Mouse (Mus musculus): ENCODE measurements around the gene Enthd1. TPM values are rescaled to one million over a fixed set of nuclear protein-coding genes. Genes with fewer than 3 reads are reported as not detected.

Gene Enthd1
- polyA plus RNA-seq, 1 experiment from 2014 or later, result not detected

- no peak for ATAC-seq
- no peak overlapping the region for H3K27ac ChIP-seq
- H3K4me3 ChIP-seq, result no peak overlapping the region
Observed at GRCm38 (mm10) chr15:80559534-80559933, 5.4 kb downstream of the Enthd1 start.

GRCm38 (mm10) chr15:80557745-80558144 lies 7.2 kb downstream of the Enthd1 start:
- Histone ChIP-seq H3K27me3 (no peaks in the 10 kb centered on the region), H3K27ac (no peak overlapping the region), H3K4me2 (no peak overlapping the region), H3K4me3 (no peak overlapping the region), H3K9me3 (replicated peaks) (no peaks in the 10 kb centered on the region), H3K36me3 (ENCODE audit: poor library complexity, severe bottlenecking) (no peaks in the 10 kb centered on the region), H3K4me1 (0 out of 2 replicates have a peak, but pooled peaks cover 3% of the 10 kb centered on the region), H3K9ac (no peak overlapping the region)
- ATAC-seq, result no peak
- WGBS, result 75% methylated on average over 4 of the region's 4 CpGs

More at GRCm38 (mm10) chr15:80559534-80559933, 5.4 kb downstream of the Enthd1 start:
- no peaks in the 10 kb centered on the region for H3K36me3 ChIP-seq (ENCODE audit: poor library complexity, severe bottlenecking)
- H3K9ac ChIP-seq, result no peak overlapping the region
- H3K9me3 ChIP-seq (replicated peaks), result no peaks in the 10 kb centered on the region
- H3K27me3 ChIP-seq, result no peaks in the 10 kb centered on the region
- H3K4me2 ChIP-seq, result no peak overlapping the region
- 82% methylated on average over 12 of the region's 12 CpGs for WGBS
- 0 out of 2 replicates have a peak, but pooled peaks cover 3% of the 10 kb centered on the region for H3K4me1 ChIP-seq

- Histone ChIP-seq H3K27me3 (no peaks in the 10 kb centered on the region), H3K4me2 (no peak overlapping the region), H3K9ac (no peak overlapping the region), H3K36me3 (ENCODE audit: poor library complexity, severe bottlenecking) (no peaks in the 10 kb centered on the region), H3K4me1 (no peaks in the 10 kb centered on the region), H3K4me3 (no peak overlapping the region), H3K27ac (no peak overlapping the region), H3K9me3 (replicated peaks) (no peaks in the 10 kb centered on the region)
- ATAC-seq, result no peak
- 80% methylated on average over 2 of the region's 2 CpGs for WGBS
Observed at GRCm38 (mm10) chr15:80556021-80556420, 8.9 kb downstream of the Enthd1 start.

- H3K4me3 ChIP-seq, result no peak overlapping the region
- WGBS, result 97% methylated on average over 6 of the region's 6 CpGs
Observed at GRCm38 (mm10) chr15:80554860-80555822, 9.8 kb downstream of the Enthd1 start.

GRCm38 (mm10) chr15:80545430-80545829 lies 19.5 kb downstream of the Enthd1 start:
- Histone ChIP-seq H3K4me1 (no peaks in the 10 kb centered on the region; the same call in 1 of the 2 replicates), H3K27ac (no peak overlapping the region), H3K27me3 (no peaks in the 10 kb centered on the region), H3K4me3 (no peak overlapping the region), H3K9ac (no peak overlapping the region), H3K36me3 (ENCODE audit: poor library complexity, severe bottlenecking) (no peaks in the 10 kb centered on the region), H3K9me3 (replicated peaks) (no peaks in the 10 kb centered on the region), H3K4me2 (no peak overlapping the region)
- no peak for ATAC-seq
- 51% methylated on average over 6 of the region's 6 CpGs for WGBS

More at GRCm38 (mm10) chr15:80554860-80555822, 9.8 kb downstream of the Enthd1 start:
- Histone ChIP-seq H3K4me2 (no peak overlapping the region), H3K4me1 (no peaks in the 10 kb centered on the region), H3K27ac (no peak overlapping the region), H3K27me3 (no peaks in the 10 kb centered on the region), H3K9ac (no peak overlapping the region), H3K9me3 (replicated peaks) (no peaks in the 10 kb centered on the region), H3K36me3 (ENCODE audit: poor library complexity, severe bottlenecking) (no peaks in the 10 kb centered on the region)
- ATAC-seq, result no peak

GRCm38 (mm10) chr15:80544115-80544514 lies 20.8 kb downstream of the Enthd1 start:
- Histone ChIP-seq H3K4me2 (no peak overlapping the region), H3K27ac (no peak overlapping the region), H3K9me3 (replicated peaks) (no peaks in the 10 kb centered on the region), H3K4me3 (no peak overlapping the region), H3K27me3 (no peaks in the 10 kb centered on the region), H3K9ac (no peak overlapping the region), H3K36me3 (ENCODE audit: poor library complexity, severe bottlenecking) (no peaks in the 10 kb centered on the region), H3K4me1 (no peaks in the 10 kb centered on the region; the same call in 1 of the 2 replicates)
- 73% methylated on average over 3 of the region's 3 CpGs for WGBS
- ATAC-seq, result no peak

GRCm38 (mm10) chr15:80538671-80539340 lies 26.1 kb downstream of the Enthd1 start:
- Histone ChIP-seq H3K27me3 (no peaks in the 10 kb centered on the region), H3K4me1 (no peaks in the 10 kb centered on the region), H3K4me2 (no peak overlapping the region), H3K36me3 (ENCODE audit: poor library complexity, severe bottlenecking) (no peaks in the 10 kb centered on the region), H3K4me3 (no peak overlapping the region), H3K27ac (no peak overlapping the region), H3K9me3 (replicated peaks) (no peaks in the 10 kb centered on the region), H3K9ac (no peak overlapping the region)
- WGBS, result 86% methylated on average over 7 of the region's 7 CpGs
- ATAC-seq, result no peak

GRCm38 (mm10) chr15:80538075-80538474 lies 26.9 kb downstream of the Enthd1 start:
- WGBS, result 93% methylated on average over 2 of the region's 2 CpGs
- Histone ChIP-seq H3K4me2 (no peak overlapping the region), H3K27ac (no peak overlapping the region), H3K27me3 (no peaks in the 10 kb centered on the region), H3K4me1 (no peaks in the 10 kb centered on the region), H3K9ac (no peak overlapping the region), H3K36me3 (ENCODE audit: poor library complexity, severe bottlenecking) (no peaks in the 10 kb centered on the region), H3K9me3 (replicated peaks) (no peaks in the 10 kb centered on the region), H3K4me3 (no peak overlapping the region)
- no peak for ATAC-seq

- no peaks in the 10 kb centered on the region for H3K27me3 ChIP-seq
- no peaks in the 10 kb centered on the region for H3K4me1 ChIP-seq
- WGBS, result 69% methylated on average over 2 of the region's 2 CpGs
- H3K9me3 ChIP-seq (replicated peaks), result no peaks in the 10 kb centered on the region
- ATAC-seq, result no peak
- H3K4me3 ChIP-seq, result no peak overlapping the region
- H3K36me3 ChIP-seq (ENCODE audit: poor library complexity, severe bottlenecking), result no peaks in the 10 kb centered on the region
- no peak overlapping the region for H3K9ac ChIP-seq
- no peak overlapping the region for H3K27ac ChIP-seq
- no peak overlapping the region for H3K4me2 ChIP-seq
Observed at GRCm38 (mm10) chr15:80536051-80536450, 28.9 kb downstream of the Enthd1 start.

GRCm38 (mm10) chr15:80533274-80533673 lies 31.7 kb downstream of the Enthd1 start:
- Histone ChIP-seq H3K9me3 (replicated peaks) (no peaks in the 10 kb centered on the region), H3K4me2 (no peak overlapping the region), H3K4me3 (no peak overlapping the region), H3K9ac (no peak overlapping the region), H3K27ac (no peak overlapping the region), H3K36me3 (ENCODE audit: poor library complexity, severe bottlenecking) (no peaks in the 10 kb centered on the region), H3K27me3 (no peaks in the 10 kb centered on the region), H3K4me1 (peaks cover 9% of the 10 kb centered on the region)
- WGBS, result 64% methylated on average over 6 of the region's 6 CpGs
- no peak for ATAC-seq

GRCm38 (mm10) chr15:80532281-80533072 lies 32.5 kb downstream of the Enthd1 start:
- Histone ChIP-seq H3K4me2 (no peak overlapping the region), H3K4me3 (no peak overlapping the region), H3K27me3 (no peaks in the 10 kb centered on the region), H3K9me3 (replicated peaks) (no peaks in the 10 kb centered on the region), H3K4me1 (peaks cover 9% of the 10 kb centered on the region), H3K36me3 (ENCODE audit: poor library complexity, severe bottlenecking) (no peaks in the 10 kb centered on the region), H3K27ac (no peak overlapping the region), H3K9ac (no peak overlapping the region)
- WGBS, result 86% methylated on average over 8 of the region's 8 CpGs
- no peak for ATAC-seq

Measured in forebrain, embryonic 13.5 days (tissue).